Mouse (Mus musculus) right cerebral cortex, postnatal 14 days (tissue): ENCODE measurements at regions not wholly inside any gene's neighbourhood (a gene's known extent, or its start where the extent isn't known, plus 50 kb on each side); places are given as distances from the start of the nearest gene placed in this dataset.

Source experiments
- DNase-seq: peaks from one replicate; pipeline ENCODE4 v3.0.0; 2022

GRCm38 (mm10) chr12:69101965-69102364 is 57.0 kb downstream of the Rps29 start:
- no peak for DNase-seq

GRCm38 (mm10) chr12:69094856-69095255 is 64.1 kb downstream of the Rps29 start:
- no peak for DNase-seq

GRCm38 (mm10) chr12:69093073-69093797 is 65.8 kb downstream of the Rps29 start:
- peak; percentile 12 for DNase-seq

GRCm38 (mm10) chr12:69087928-69088609 is 70.9 kb downstream of the Rps29 start:
- DNase-seq: no peak

- DNase-seq: no peak
These were observed 73.3 kb downstream of the Rps29 start for GRCm38 (mm10) chr12:69085522-69086179.

GRCm38 (mm10) chr12:69084656-69085055 is 74.3 kb downstream of the Rps29 start:
- no peak for DNase-seq

GRCm38 (mm10) chr12:69082051-69082450 is 76.9 kb downstream of the Rps29 start:
- DNase-seq: no peak

GRCm38 (mm10) chr12:69039553-69039952 is 119.4 kb downstream of the Rps29 start:
- no peak for DNase-seq

GRCm38 (mm10) chr12:69023594-69023993 is 135.4 kb downstream of the Rps29 start:
- peak; percentile 5 for DNase-seq

- no peak for DNase-seq
These were observed 142.2 kb downstream of the Rps29 start for GRCm38 (mm10) chr12:69016705-69017306.

GRCm38 (mm10) chr12:69005141-69005540 is 153.8 kb downstream of the Rps29 start:
- no peak for DNase-seq

- DNase-seq: no peak
These were observed 156.9 kb downstream of the Rps29 start for GRCm38 (mm10) chr12:69002106-69002505.

- peak; percentile 29 for DNase-seq
These were observed 161.7 kb downstream of the Rps29 start for GRCm38 (mm10) chr12:68997259-68997658.

- DNase-seq: no peak
These were observed 162.2 kb downstream of the Rps29 start for GRCm38 (mm10) chr12:68996740-68997139.

- no peak for DNase-seq
These were observed 178.3 kb downstream of the Rps29 start for GRCm38 (mm10) chr12:68980640-68981039.

GRCm38 (mm10) chr12:68980173-68980572 is 178.8 kb downstream of the Rps29 start:
- DNase-seq: no peak

- DNase-seq: no peak
These were observed 179.8 kb downstream of the Rps29 start for GRCm38 (mm10) chr12:68979232-68979631.

GRCm38 (mm10) chr12:68977276-68977675 is 181.7 kb downstream of the Rps29 start:
- DNase-seq: no peak

- DNase-seq: no peak
These were observed 211.7 kb downstream of the Rps29 start for GRCm38 (mm10) chr12:68947240-68947639.

- no peak for DNase-seq
These were observed 248.4 kb downstream of the Rps29 start for GRCm38 (mm10) chr12:68910590-68910989.

- DNase-seq: no peak
These were observed 254.2 kb downstream of the Rps29 start for GRCm38 (mm10) chr12:68904770-68905169.

GRCm38 (mm10) chr12:68889141-68889540 is 269.8 kb downstream of the Rps29 start:
- DNase-seq: no peak

- no peak for DNase-seq
These were observed 276.5 kb downstream of the Rps29 start for GRCm38 (mm10) chr12:68882503-68882902.

- DNase-seq: no peak
These were observed 279.6 kb downstream of the Rps29 start for GRCm38 (mm10) chr12:68879425-68879824.
